Mouse (Mus musculus) gastrocnemius, postnatal 25 days (tissue): ENCODE results near the gene Ttc7. TPM values are rescaled to one million over a fixed set of nuclear protein-coding genes. Genes with fewer than 3 reads are reported as not detected.

ENCODE experiments used
- DNase-seq: peaks from one replicate; pipeline ENCODE4 v3.0.0; 2022
- total RNA-seq, 2 experiments: library from RNA; stranded (reverse); gene quantifications; 1 replicate in 1 of 2; 2 replicates in 1 of 2; pipeline ENCODE4 v1.2.3; 2021

The Ttc7 gene
- total RNA-seq, 2 experiments from 2014 or later: 7.1 to 8.4 TPM

DNA sequence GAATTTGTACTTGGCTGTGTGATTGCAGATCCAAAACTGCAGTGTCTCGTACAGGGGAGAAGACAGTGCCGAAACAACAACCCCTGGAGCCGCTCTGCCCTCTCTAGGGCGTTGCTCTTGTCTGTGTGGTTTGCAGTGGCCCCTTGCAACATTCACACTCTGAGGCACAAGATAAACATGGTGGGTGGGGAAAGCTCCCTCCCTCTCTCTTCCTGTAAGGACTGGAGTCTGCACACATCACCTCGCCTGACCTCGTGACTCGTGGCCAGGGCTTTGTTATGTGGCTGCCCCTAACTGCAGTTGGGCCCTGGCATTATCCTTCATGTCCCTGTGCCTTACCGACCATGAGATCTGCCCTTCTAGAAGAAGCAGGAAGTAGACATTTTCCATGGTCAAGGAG is 82.6 kb downstream of the Ttc7 start:
- no peak for DNase-seq

GRCm38 (mm10) chr17:87366520-87366919 is 83.8 kb downstream of the Ttc7 start:
- peak; percentile 4 for DNase-seq

DNA sequence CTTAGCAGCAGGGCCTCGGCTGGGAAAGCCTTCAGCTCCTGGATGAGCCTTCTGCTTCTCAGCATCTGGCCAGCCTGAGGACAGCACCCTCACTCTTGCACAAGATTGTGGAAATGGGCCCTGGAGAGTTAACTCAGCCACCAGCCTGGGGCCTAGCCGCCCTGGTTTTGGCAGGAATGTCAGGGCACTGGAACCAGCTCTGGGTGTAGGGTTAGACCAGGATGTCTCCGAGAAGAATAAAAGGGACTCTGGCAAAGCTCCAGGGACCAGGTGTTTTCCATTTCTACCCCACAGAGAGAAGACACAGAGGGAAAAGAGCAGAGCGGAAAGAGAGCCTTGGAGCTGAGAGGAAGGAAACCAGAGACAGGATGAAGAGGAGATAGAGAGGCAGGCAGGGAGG is 84.5 kb downstream of the Ttc7 start:
- DNase-seq: peak; percentile 31

DNA sequence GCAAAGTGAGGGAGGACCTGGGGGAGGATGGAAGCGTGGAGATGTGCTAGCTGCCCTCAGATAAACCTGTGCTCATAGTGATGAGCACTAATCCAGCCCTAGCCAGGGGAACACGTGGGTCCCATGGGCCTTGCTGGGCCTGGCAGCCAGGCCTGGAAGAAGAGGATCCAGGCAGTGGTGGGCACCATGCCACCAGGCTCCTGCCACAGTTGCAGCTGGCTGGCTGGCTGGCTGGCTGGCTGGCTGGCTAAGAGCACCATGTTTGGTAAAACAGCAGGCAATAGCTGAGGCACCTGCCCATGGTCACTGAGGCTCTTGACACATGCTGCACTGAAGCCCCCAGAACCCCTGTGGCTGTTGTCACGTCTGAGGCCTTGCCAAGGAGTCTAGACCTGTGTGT is 85.0 kb downstream of the Ttc7 start:
- DNase-seq: peak; percentile 89

DNA sequence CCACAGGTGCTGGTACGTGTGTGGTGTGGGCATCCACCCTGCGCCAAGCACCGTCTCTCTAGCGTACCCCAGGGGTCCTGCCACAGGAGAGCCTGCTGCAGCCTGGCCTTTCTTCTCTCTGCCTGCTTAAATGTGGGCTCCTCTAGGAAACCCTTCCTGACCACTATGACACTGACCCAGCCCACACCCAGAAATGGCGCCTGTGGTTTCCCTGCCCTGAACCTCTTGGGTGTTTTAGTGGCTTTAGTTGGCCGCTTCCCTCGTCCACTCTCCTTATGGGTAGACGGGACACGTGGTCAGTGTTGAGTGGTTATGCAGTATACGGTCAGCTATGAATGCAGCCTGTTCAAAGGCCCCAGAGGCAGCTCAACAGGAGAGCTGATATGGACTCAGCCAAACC is 85.8 kb downstream of the Ttc7 start:
- no peak for DNase-seq

GRCm38 (mm10) chr17:87369270-87369759 is 86.6 kb downstream of the Ttc7 start:
- no peak for DNase-seq

DNA sequence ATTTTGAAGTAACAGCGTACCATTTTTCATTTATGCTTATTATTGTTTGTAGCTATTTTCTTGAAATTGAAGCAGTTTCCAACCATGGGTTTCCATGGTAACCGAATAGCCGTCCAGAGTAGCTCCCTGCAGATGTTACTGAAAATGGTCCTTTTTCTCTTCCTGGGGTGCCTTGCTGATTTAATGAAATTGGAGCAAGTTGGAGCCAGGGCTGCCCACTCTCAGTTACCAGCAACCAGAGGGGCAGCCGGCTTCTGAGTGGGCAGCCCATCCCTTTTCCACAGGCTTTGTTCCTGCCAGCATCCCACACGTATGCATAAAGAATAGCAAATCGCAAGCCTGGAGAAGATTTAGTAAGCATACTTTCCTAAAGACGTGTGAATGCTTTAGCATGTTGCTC is 89.5 kb downstream of the Ttc7 start:
- no peak for DNase-seq

GRCm38 (mm10) chr17:87373327-87373726 is 90.6 kb downstream of the Ttc7 start:
- DNase-seq: no peak

DNA sequence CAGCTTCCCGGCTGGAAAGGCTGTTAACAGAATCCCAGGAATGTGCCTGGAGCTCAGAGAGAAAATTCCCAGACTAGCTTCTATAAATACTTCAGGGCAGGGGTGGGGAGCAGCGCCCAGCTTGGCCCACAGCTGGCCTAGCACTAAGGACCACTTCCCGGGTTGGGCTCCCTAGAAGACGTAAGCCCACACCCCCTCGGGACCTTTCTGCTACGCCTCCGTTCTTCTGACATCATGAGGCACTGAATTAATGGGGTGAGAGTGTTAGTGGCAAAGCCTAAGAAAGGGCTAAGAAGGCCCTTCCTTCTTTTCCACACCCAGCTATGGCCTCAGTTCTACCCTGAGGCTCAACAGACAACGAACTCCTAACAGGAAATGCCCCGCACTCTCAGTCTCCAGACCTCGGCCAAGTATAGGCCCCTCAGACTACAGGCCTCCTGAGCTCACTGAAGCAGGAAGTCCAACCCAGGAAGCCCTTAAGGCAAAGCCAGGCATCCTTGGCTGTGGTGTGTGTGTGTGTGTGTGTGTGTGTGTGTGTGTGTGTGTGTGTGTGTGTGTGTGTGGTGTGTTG is 93.3 kb downstream of the Ttc7 start:
- DNase-seq: no peak

GRCm38 (mm10) chr17:87376831-87377471 is 94.3 kb downstream of the Ttc7 start:
- DNase-seq: peak; percentile 90

- no peak for DNase-seq
These were observed 94.8 kb downstream of the Ttc7 start for GRCm38 (mm10) chr17:87377536-87377935.

DNA sequence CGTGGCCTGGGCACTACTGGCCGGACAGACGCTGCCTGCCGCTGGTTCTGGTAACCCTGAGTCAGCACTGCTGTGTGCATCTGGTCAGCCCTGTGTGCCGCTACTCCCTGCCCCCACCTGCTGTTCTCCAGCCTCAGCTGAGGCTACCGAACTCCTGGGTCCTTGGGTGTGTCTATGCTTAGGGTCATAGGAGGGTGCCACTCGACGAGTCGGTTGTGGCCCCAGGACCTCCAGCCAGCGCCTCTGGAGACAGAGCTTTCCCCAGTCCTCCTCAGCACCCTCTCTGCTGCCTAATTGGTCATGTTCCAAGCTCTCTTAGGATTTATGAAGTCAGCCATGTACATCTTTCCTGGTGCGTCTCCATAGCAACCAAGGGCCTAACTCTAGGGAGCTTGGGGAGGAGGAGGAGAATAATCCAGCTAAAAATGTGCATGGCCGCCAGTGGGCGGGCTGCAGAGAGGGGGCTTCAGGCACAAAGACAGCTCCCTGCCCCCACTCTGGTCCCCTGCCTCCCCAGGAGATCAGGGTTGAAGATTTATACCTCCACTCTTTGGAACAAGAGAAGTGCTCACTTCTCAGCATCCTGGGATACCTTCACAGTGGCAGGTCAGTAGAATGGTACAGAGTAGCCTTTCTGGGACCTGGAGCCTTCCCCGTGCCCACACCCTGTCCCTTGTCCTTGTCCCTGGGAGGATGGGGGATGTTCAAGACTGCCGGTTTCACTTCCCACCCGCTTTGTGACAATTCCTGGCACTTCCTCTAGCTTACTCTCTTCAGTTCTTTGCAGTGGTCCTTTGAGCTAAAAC is 95.9 kb downstream of the Ttc7 start:
- DNase-seq: peak; percentile 83

GRCm38 (mm10) chr17:87379160-87379624 is 96.5 kb downstream of the Ttc7 start:
- peak; percentile 51 for DNase-seq

GRCm38 (mm10) chr17:87379821-87380220 is 97.1 kb downstream of the Ttc7 start:
- DNase-seq: peak; percentile 59

DNA sequence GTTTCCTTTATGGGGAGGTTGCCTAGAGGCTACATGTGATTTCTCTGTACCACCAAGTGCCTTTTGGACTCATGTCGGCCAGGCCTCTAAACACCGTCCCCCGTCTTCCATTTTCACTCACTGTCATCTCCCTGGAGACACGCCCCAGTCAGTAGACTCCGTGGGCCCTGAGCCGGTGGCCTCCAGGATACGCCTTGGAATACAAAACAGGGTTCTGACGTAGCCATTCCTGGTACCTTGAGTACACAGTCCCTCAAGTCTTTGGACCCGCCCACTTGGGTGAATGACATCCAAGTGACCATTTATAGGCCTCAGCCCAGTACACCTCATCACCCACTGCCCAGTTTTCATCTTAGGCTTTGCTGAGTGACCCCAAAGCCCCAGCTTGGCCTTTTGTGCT is 98.0 kb downstream of the Ttc7 start:
- DNase-seq: no peak

DNA sequence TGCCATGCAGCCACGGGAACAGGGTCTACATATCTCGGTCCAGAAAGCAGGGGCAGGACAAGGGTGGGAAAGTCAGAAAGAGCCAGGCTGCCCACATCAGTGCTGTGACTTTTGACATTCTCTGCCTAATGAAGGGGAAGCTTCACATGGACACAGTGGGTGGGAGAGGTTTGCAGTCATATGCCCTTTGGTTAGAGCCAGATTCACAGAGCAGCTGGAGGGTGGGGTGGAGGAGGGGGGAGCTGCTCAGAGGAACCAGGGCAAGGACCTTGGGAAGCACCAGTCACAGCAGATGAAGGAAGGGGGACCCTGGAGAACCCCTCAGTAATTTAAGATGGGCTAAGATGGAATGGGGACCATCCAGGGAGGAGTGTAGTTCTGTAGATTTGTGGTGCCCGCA is 103.1 kb downstream of the Ttc7 start:
- no peak for DNase-seq

GRCm38 (mm10) chr17:87387068-87387467 is 104.4 kb downstream of the Ttc7 start:
- no peak for DNase-seq

GRCm38 (mm10) chr17:87391242-87391641 is 108.6 kb downstream of the Ttc7 start:
- peak; percentile 71 for DNase-seq

DNA sequence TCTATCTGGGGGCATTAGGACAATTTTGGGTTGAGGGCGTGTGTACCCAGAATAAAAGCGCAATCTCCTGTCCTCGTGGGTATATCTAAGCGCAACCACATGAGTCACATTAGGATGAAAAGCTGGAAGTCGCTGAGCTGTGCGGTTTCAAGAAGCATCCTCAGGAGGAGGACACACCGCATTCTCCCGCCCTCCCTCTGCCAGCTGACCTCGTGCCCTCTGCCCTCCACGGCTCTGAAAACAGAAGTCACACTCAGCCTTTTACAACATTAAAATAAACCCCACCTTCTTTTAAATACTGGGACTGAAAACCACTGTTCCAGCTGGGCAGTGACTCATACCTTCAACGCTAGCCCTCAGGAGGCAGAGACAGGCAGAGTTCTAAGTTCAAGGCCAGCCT is 114.4 kb downstream of the Ttc7 start:
- DNase-seq: no peak

DNA sequence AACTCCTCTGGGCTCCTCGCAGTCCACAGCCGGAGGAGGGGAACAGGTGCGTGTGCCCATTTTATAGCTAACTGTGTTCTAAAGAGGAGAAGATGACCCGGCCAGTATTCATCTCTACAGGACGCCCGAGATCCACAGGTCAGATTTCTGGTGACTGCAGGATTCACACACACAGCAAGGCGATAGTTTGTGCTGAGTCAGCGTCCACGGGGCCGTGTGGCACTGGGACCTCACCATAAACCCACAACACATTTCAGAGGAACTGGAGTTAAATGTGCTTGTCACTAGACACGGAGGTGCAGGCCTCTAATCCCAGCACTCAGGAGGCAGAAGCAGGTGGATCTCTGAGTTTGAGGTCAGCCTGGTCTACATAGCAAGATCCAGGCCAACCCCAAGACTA is 119.8 kb downstream of the Ttc7 start:
- DNase-seq: no peak

DNA sequence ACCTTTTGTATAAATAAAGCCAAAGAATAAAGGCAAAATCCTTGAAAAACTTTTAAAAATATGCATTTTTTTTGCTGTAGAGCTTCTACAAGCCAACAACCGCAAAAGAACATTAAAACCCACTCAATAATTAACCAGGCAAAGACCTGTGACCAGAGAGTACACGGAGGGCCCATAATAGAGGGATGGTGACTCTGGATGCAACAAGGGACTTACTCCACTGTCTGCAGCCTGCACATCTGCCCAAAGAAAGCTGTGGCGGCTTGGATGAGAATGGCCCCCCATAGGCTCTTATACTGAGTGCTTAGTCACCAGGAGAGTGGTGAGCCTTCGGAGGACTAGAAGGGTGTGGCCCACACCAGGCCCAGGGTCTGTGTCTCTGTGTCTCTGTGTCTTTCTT is 120.8 kb downstream of the Ttc7 start:
- DNase-seq: no peak

GRCm38 (mm10) chr17:87405576-87405975 is 122.9 kb downstream of the Ttc7 start:
- DNase-seq: no peak

DNA sequence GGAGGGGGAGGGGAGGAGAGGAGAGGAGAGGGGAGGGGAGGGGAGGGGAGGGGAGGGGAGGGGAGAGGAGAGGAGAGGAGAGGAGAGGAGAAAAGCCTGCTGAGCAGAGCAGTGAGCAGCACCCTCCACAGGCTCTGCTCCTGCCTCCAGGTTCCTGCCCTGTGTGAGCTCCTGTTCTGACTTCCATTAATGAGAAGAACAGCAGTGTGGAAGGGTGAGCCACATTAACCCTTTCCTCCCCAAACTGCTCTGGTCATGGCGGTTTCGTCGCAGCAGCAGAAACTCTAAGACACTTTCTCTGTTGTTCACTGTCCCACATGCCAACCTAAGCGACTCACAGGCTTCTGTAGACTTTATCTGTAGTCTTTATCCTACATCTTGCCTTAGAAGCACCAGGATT is 124.0 kb downstream of the Ttc7 start:
- no peak for DNase-seq
